Mouse (Mus musculus) liver, embryonic 11.5 days (tissue): ENCODE data around the gene Dph5. TPM values are rescaled to one million over a fixed set of nuclear protein-coding genes. Genes with fewer than 3 reads are reported as not detected.

Experiments
- ATAC-seq: fragments of 200-750 bp; cut with Nextera tagmentation; replicated peaks from 2 replicates; pipeline ENCODE4 v1.8.0; 2017; ENCODE audit warnings: moderate number of reproducible peaks, mild to moderate bottlenecking, moderate TSS enrichment, moderate library complexity; ENCODE audit not compliant: low FRiP score
- DNase-seq: peaks from one replicate; pipeline ENCODE4 v3.0.0-alpha.2; 2017; ENCODE audit warnings: low spot score
- H3K27ac ChIP-seq: fragments of 300-500 bp; sonication (generic); 2 replicates; pipeline ENCODE4 v1.5.1; 2014; ENCODE audit warnings: mild to moderate bottlenecking, low read depth, low read length, control low read depth
- H3K27me3 ChIP-seq: fragments of 300-500 bp; sonication (generic); replicated peaks from 2 replicates; pipeline ENCODE4 v1.6.1; 2014; ENCODE audit warnings: low read length, mixed read lengths; ENCODE audit not compliant: control insufficient read depth, insufficient read depth
- H3K36me3 ChIP-seq: fragments of 300-500 bp; sonication (generic); 2 replicates; pipeline ENCODE4 v1.6.1; 2014; ENCODE audit warnings: mild to moderate bottlenecking, low read length, moderate library complexity, mixed read lengths; ENCODE audit not compliant: control insufficient read depth, insufficient read depth
- H3K4me1 ChIP-seq: fragments of 300-500 bp; sonication (generic); replicated peaks from 2 replicates; pipeline ENCODE4 v1.6.1; 2014; ENCODE audit warnings: low read length, mixed read lengths; ENCODE audit not compliant: control insufficient read depth, insufficient read depth
- H3K4me2 ChIP-seq: fragments of 300-500 bp; sonication (generic); 2 replicates; pipeline ENCODE4 v1.6.1; 2014; ENCODE audit warnings: mild to moderate bottlenecking, control low read depth, moderate library complexity
- H3K4me3 ChIP-seq: fragments of 300-500 bp; sonication (generic); 2 replicates; pipeline ENCODE4 v1.5.1; 2014; ENCODE audit warnings: low read depth, low read length, control low read depth
- H3K9ac ChIP-seq: fragments of 300-500 bp; sonication (generic); 2 replicates; pipeline ENCODE4 v1.6.1; 2014; ENCODE audit warnings: low read depth, low read length, control low read depth
- H3K9me3 ChIP-seq: fragments of 300-500 bp; sonication (generic); 2 replicates; pipeline ENCODE4 v1.6.1; 2016; ENCODE audit warnings: low read length, inconsistent platforms, mixed read lengths; ENCODE audit not compliant: control insufficient read depth
- WGBS: fragments of 180-500 bp; shearing (Covaris S2); extraction: QIAGEN DNeasy Blood & Tissue Kit; methylation state at CpG from one replicate; pipeline ENCODE4 v1.1.7; 2014; 5-methylcytosine and 5-hydroxymethylcytosine counted together
- microRNA-seq: library from miRNA; unstranded; fragments of <30 nt; microRNA quantifications from one replicate; pipeline ENCODE4, GENCODE M21; 2017; ENCODE audit warnings: borderline number of aligned reads
- polyA plus RNA-seq: library from polyadenylated mRNA; unstranded; fragments of >200 nt; fragmentation: Nextera tagmentation; extraction: Ambion mirVana; gene quantifications from 2 replicates; pipeline ENCODE4 v1.2.1, GENCODE M21; 2014

Dph5 gene
- polyA plus RNA-seq, 1 experiment from 2014 or later = 50.6 TPM

- H3K4me3 ChIP-seq = no peak overlapping the region
- H3K27me3 ChIP-seq = no peaks in the 10 kb centered on the region
- no peaks in the 10 kb centered on the region for H3K9me3 ChIP-seq
- no peak for DNase-seq
- no peak overlapping the region for H3K9ac ChIP-seq
- ATAC-seq = no peak
- peaks cover 4% of the 10 kb centered on the region; the same call in 1 of the 2 replicates for H3K36me3 ChIP-seq
- H3K4me2 ChIP-seq = no peak overlapping the region
- no peaks in the 10 kb centered on the region for H3K4me1 ChIP-seq
- no peak overlapping the region for H3K27ac ChIP-seq
- WGBS = 92% methylated on average over 20 of the region's 20 CpGs
These were observed 83.6 kb downstream of the Dph5 start for GRCm38 (mm10) chr3:115971045-115971785.

- peaks cover 4% of the 10 kb centered on the region; the same call in 1 of the 2 replicates for H3K36me3 ChIP-seq
- no peak overlapping the region for H3K4me3 ChIP-seq
- ATAC-seq (no peak), DNase-seq (no peak)
- no peaks in the 10 kb centered on the region for H3K4me1 ChIP-seq
- no peak overlapping the region for H3K9ac ChIP-seq
- 89% methylated on average over 14 of the region's 14 CpGs for WGBS
- no peak overlapping the region for H3K4me2 ChIP-seq
- no peaks in the 10 kb centered on the region for H3K9me3 ChIP-seq
- H3K27ac ChIP-seq = no peak overlapping the region
- H3K27me3 ChIP-seq = no peaks in the 10 kb centered on the region
These were observed 84.4 kb downstream of the Dph5 start for GRCm38 (mm10) chr3:115971891-115972646.

GRCm38 (mm10) chr3:115974228-115974627, 86.6 kb downstream of the Dph5 start:
- no peak overlapping the region for H3K27ac ChIP-seq
- H3K27me3 ChIP-seq = no peaks in the 10 kb centered on the region
- no peak for ATAC-seq
- H3K9me3 ChIP-seq = no peaks in the 10 kb centered on the region
- no peak overlapping the region for H3K4me3 ChIP-seq
- no peaks in the 10 kb centered on the region for H3K4me1 ChIP-seq
- H3K36me3 ChIP-seq = peaks cover 6% of the 10 kb centered on the region; the same call in 1 of the 2 replicates
- 86% methylated on average over 6 of the region's 6 CpGs for WGBS
- no peak overlapping the region for H3K9ac ChIP-seq
- H3K4me2 ChIP-seq = no peak overlapping the region
- no peak for DNase-seq

- 92% methylated on average over 10 of the region's 10 CpGs for whole genome bisulfite sequencing
- no peak overlapping the region for H3K4me2 ChIP-seq
- DNase-seq (no peak), ATAC-seq (no peak)
- no peak overlapping the region for H3K9ac ChIP-seq
- no peaks in the 10 kb centered on the region for H3K27me3 ChIP-seq
- no peaks in the 10 kb centered on the region for H3K4me1 ChIP-seq
- H3K4me3 ChIP-seq = no peak overlapping the region
- no peak overlapping the region for H3K27ac ChIP-seq
- H3K36me3 ChIP-seq = peaks cover 10% of the 10 kb centered on the region; the same call in 1 of the 2 replicates
- H3K9me3 ChIP-seq = no peaks in the 10 kb centered on the region
These were observed 87.4 kb downstream of the Dph5 start for GRCm38 (mm10) chr3:115974995-115975394.

- H3K9ac ChIP-seq = no peak overlapping the region
- H3K27me3 ChIP-seq = no peaks in the 10 kb centered on the region
- H3K4me1 ChIP-seq = no peaks in the 10 kb centered on the region
- H3K9me3 ChIP-seq = no peaks in the 10 kb centered on the region
- peaks cover 13% of the 10 kb centered on the region; the same call in 1 of the 2 replicates for H3K36me3 ChIP-seq
- ATAC-seq (no peak), DNase-seq (no peak)
- H3K27ac ChIP-seq = no peak overlapping the region
- WGBS = 36% methylated on average over 1 of the region's 1 CpGs
- no peak overlapping the region for H3K4me3 ChIP-seq
- no peak overlapping the region for H3K4me2 ChIP-seq
These were observed 91.4 kb downstream of the Dph5 start for GRCm38 (mm10) chr3:115979000-115979399.

- WGBS = 92% methylated on average over 8 of the region's 8 CpGs
- Histone ChIP-seq H3K36me3 (peaks cover 14% of the 10 kb centered on the region; the same call in 1 of the 2 replicates), H3K4me1 (no peaks in the 10 kb centered on the region), H3K27ac (no peak overlapping the region), H3K27me3 (no peaks in the 10 kb centered on the region), H3K9me3 (no peaks in the 10 kb centered on the region), H3K9ac (no peak overlapping the region), H3K4me2 (no peak overlapping the region), H3K4me3 (no peak overlapping the region)
- ATAC-seq (no peak), DNase-seq (no peak)
These were observed 95.6 kb downstream of the Dph5 start for GRCm38 (mm10) chr3:115983217-115983616.

Small RNA genes within 50 kb of the gene (microRNA-seq; reads per million reads assigned to microRNA genes)
- gene Mir669n = not detected

Other genes starting within 250 kb of the Dph5 start
- gene S1pr1, start 172.8 kb upstream of the Dph5 start, polyA plus RNA-seq = 17.8 and 18.7 TPM in 2 replicates
- gene Slc30a7, start 119.6 kb downstream of the Dph5 start, polyA plus RNA-seq = 23.9 and 27.8 TPM in 2 replicates
- gene Extl2, start 119.6 kb downstream of the Dph5 start, polyA plus RNA-seq = 13.0 and 17.4 TPM in 2 replicates
- 64.3 and 67.4 TPM in 2 replicates for gene Vcam1, start 241.9 kb downstream of the Dph5 start, polyA plus RNA-seq